Mouse (Mus musculus) ES-Bruce4 (cell line): Measurements from ENCODE around the gene Dync1i2.

Experiments
- CTCF ChIP-seq: IDR thresholded peaks from one replicate; pipeline ENCODE4 v1.8.1; 2011; ENCODE audit warnings: low read depth, low read length
- EP300 ChIP-seq: IDR thresholded peaks from 2 replicates; pipeline ENCODE4 v1.6.1; 2011; ENCODE audit warnings: low read depth, low read length; ENCODE audit not compliant: insufficient read depth
- POLR2A ChIP-seq: IDR thresholded peaks from one replicate; pipeline ENCODE4 v1.8.1; 2011; ENCODE audit warnings: low read length; ENCODE audit not compliant: insufficient read depth

DNA sequence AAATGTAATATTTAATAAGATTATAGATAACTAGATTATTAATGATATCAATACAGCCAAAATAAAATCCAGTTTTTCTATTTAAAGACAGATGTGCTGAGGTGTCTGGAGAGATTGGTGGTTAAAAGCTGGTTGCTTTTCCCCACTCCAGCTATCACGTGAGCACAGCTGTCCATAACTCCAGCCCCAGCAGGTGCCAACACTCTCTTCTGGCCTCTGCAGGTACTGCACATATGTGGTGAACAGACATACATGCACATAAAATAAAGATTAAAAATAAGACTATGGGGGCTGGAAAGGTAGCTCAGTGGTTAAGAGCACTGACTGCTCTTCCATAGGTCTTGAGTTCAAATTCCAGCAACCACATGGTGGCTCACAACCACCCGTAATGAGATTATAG, 30.0 kb downstream of the Dync1i2 start:
- TF ChIP-seq POLR2A (no peak), EP300 (no peak), CTCF (no peak)
